Mouse (Mus musculus) stomach, postnatal 0 days (tissue): ENCODE measurements around the gene Spg7.

Experiments used
- CTCF ChIP-seq: IDR thresholded peaks from 2 replicates; pipeline ENCODE4 v1.5.1; 2016; ENCODE audit warnings: antibody characterized with exemption, low read depth, mild to moderate bottlenecking, moderate library complexity
- EP300 ChIP-seq: optimal IDR thresholded peaks from 2 replicates; pipeline ENCODE3; 2016; ENCODE audit warnings: antibody characterized with exemption

GRCm38 (mm10) chr8:123100288-123100687, 37.5 kb downstream of the Spg7 start:
- no peak for TF ChIP-seq CTCF
- peak; percentile 64 for TF ChIP-seq EP300
